Mouse (Mus musculus) midbrain, embryonic 11.5 days (tissue): ENCODE measurements around the gene Gmds. TPM values are rescaled to one million over a fixed set of nuclear protein-coding genes. Genes with fewer than 3 reads are reported as not detected.
A peak's percentile ranks its signal among the peaks of the same experiment; 100 is the strongest.

Source experiments
- ATAC-seq: fragments of 200-750 bp; cut with Nextera tagmentation; 2 replicates; pipeline ENCODE4 v1.8.0; 2017; ENCODE audit warnings: moderate TSS enrichment, moderate library complexity; ENCODE audit not compliant: low FRiP score
- DNase-seq: peaks from one replicate; pipeline ENCODE4 v3.0.0; 2015; ENCODE audit warnings: low spot score; ENCODE audit errors: missing footprints
- H3K27ac ChIP-seq: fragments of 300-500 bp; sonication (generic); 2 replicates; pipeline ENCODE4 v1.5.1; 2014; ENCODE audit warnings: low read depth, low read length
- H3K27me3 ChIP-seq: fragments of 300-500 bp; sonication (generic); 2 replicates; pipeline ENCODE4 v1.6.1; 2014; ENCODE audit warnings: mild to moderate bottlenecking, low read length, moderate library complexity, mixed read lengths; ENCODE audit not compliant: control insufficient read depth, insufficient read depth
- H3K36me3 ChIP-seq: fragments of 300-500 bp; sonication (generic); 2 replicates; pipeline ENCODE4 v1.6.1; 2014; ENCODE audit warnings: mild to moderate bottlenecking, low read length, moderate library complexity, mixed read lengths; ENCODE audit not compliant: control insufficient read depth, insufficient read depth
- H3K4me1 ChIP-seq: fragments of 300-500 bp; sonication (generic); 2 replicates; pipeline ENCODE4 v1.6.1; 2014; ENCODE audit warnings: low read length; ENCODE audit not compliant: control insufficient read depth, insufficient read depth
- H3K4me2 ChIP-seq: fragments of 300-500 bp; sonication (generic); 2 replicates; pipeline ENCODE4 v1.6.1; 2014; ENCODE audit warnings: mild to moderate bottlenecking, moderate library complexity
- H3K4me3 ChIP-seq: fragments of 300-500 bp; sonication (generic); 2 replicates; pipeline ENCODE4 v1.5.1; 2014; ENCODE audit warnings: low read depth, low read length
- H3K9ac ChIP-seq: fragments of 300-500 bp; sonication (generic); 2 replicates; pipeline ENCODE4 v1.6.1; 2014; ENCODE audit warnings: low read length
- H3K9me3 ChIP-seq: fragments of 300-500 bp; sonication (generic); 2 replicates; pipeline ENCODE4 v1.6.1; 2016; ENCODE audit warnings: low read length; ENCODE audit not compliant: control insufficient read depth
- WGBS: fragments of 180-500 bp; shearing (Covaris S2); extraction: QIAGEN DNeasy Blood & Tissue Kit; methylation state at CpG from one replicate; pipeline ENCODE4 v1.1.7; 2014; 5-methylcytosine and 5-hydroxymethylcytosine counted together
- polyA plus RNA-seq: library from polyadenylated mRNA; unstranded; fragments of >200 nt; fragmentation: Nextera tagmentation; extraction: Ambion mirVana; gene quantifications from 2 replicates; pipeline ENCODE4 v1.2.1, GENCODE M21; 2014

Gmds gene
- 31.6 and 35.8 TPM in 2 replicates for polyA plus RNA-seq

DNA sequence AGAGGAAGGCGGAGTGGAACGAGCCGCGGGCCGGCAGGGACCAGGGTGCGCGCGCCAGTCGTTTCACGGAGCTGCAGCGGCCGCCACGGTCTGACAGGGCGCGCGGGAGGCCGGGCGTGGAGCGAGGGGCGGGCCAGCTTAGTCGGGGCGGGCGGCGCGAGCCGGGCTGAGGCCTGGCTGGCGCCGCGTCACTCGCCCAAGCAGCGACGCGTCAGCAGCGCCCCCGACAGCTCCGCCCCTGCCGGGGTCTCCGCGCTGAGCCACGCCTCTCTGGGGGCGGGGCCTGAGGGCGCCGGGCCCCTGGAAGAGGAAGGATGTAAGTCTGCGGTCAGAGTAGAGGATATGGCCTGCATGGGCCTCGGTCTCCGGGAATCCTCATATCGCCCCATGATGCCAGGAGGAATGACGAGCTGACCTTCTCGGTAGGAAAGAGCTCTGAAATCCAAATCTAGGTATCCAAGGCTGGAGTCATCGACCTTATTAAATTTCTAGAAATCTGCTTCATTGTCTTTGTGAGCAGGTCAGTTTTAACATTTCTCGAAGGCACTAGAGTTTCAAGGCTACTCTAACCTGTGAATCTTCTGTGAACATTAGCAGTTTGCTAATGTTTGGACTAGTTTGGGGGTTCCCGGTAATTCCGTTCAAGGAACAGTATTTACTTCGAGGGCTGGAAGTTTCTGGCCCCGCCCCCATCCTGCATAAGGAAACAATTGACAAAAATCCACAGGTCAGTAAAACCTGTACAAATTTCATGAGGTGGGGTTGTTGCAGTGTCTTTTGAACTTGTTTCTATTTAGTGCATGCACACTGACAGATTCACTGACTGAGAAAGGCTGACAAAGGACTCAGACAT is at the start of gene Gmds:
Gene Gmds, minus strand, starts transcription at position 228 of the 853 bp plus-strand sequence.
- H3K4me2 ChIP-seq = peak within 1 kb of the TSS; percentile 94
- no peaks in the 10 kb centered on the region for H3K36me3 ChIP-seq
- WGBS = 5% methylated on average over 41 of the region's 55 CpGs
- H3K27ac ChIP-seq = no peak within 1 kb of the TSS
- H3K4me1 ChIP-seq = peaks cover 2% of the 10 kb centered on the region; the same call in 1 of the 2 replicates
- no peaks in the 10 kb centered on the region for H3K27me3 ChIP-seq
- peak within 1 kb of the TSS; percentile 81 for H3K9ac ChIP-seq
- peak within 1 kb of the TSS; percentile 70 for H3K4me3 ChIP-seq
- peak; percentile 99 for ATAC-seq
- H3K9me3 ChIP-seq = no peaks in the 10 kb centered on the region
- DNase-seq = peak; percentile 99

DNA sequence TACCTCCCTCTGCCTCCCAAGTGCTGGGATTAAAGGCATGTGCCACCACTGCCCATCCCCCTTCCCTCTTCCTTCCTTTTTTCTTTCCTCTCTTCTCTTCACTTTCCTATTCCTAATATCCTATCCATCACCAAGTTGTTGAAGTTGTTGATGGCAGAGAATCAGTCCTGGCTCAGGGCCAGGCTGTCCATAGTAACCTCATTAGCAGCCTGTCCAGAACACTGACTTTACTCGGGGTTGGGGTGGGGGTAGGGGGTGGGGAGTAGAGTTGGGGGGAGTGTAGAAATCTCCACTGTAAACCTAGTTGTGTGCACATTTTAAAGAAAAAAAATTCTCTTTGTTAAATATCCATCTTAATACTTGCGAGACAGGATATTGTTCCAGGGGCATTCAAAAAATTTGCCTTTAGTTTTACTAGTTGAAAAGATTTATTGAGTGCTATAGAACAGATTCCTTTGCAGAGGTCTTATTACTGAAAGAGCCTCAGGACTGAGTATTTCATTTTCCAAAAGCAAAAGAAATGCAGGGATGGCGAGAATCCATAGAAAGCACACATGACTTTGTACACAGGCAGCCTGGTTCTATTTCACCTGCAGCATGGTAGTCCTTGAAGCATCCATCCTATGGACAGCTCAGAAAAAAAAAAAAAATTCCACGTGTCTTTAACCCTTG is 47.0 kb upstream of the Gmds start:
- WGBS = 84% methylated on average over 4 of the region's 4 CpGs
- Histone ChIP-seq H3K27ac (no peak overlapping the region), H3K9ac (no peak overlapping the region), H3K4me3 (no peak overlapping the region), H3K27me3 (no peaks in the 10 kb centered on the region), H3K4me2 (no peak overlapping the region), H3K9me3 (no peaks in the 10 kb centered on the region), H3K4me1 (no peaks in the 10 kb centered on the region), H3K36me3 (no peaks in the 10 kb centered on the region)
- ATAC-seq (no peak), DNase-seq (no peak)

DNA sequence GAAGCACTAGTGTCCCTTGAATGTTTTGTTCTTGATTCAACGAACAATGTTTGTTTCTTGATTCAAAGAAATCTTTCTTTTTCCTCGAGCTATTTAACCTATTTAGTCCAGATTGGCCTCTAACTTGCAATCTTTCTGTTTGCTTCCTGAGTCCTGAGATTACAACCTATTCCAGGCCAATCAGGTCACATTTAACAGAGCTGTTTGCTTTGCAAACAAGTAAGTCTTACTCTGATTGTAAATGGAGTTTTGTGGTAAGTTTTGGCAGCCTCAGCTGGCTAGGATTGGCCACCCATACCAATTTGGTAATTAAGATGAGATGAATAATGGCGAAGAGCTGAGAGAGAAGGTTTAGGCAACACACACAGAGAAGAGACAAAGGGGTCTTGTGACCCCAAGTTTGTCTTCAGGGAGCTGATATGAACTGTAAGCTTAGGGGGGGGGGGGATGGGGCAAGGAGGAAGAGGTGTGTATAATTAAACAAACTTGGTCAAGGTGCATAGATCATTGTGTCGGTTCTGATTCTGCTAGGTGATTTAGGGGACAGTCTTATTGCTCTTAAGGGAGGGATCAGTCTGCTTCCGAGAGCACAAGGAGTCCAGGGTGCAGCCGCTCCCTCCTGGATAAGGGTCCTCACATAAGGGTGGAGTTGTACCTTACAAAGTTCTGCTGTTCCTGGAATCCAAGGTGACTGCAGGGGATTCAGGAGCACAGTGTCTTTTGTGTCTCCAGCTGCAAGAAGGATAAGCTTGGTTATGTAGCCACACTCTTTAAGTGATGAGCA is 43.9 kb upstream of the Gmds start:
- H3K27me3 ChIP-seq = no peaks in the 10 kb centered on the region
- ATAC-seq (no peak), DNase-seq (no peak)
- WGBS = 85% methylated on average over 6 of the region's 6 CpGs
- H3K9me3 ChIP-seq = no peaks in the 10 kb centered on the region
- no peak overlapping the region for H3K27ac ChIP-seq
- H3K4me3 ChIP-seq = no peak overlapping the region
- no peaks in the 10 kb centered on the region for H3K36me3 ChIP-seq
- no peaks in the 10 kb centered on the region for H3K4me1 ChIP-seq
- H3K4me2 ChIP-seq = no peak overlapping the region
- H3K9ac ChIP-seq = no peak overlapping the region

DNA sequence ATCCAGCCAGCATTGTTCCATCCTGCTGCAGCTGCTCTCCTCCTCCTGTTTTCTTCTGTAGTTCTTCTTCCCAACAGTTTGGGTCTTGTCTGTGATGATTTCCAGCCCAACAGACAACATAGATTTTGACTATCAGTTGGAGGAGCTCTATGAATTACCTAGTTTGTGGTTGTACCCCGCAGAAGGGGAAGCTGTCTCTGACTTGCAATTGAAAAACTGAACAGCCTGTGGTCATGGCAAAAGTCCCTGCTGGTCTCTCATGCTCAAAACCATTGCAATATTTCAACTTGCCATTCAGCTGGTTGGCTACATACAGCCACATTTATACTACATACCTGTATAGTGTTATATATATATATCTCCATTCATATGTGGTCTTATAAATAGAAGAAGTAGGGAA is 40.1 kb upstream of the Gmds start:
- ATAC-seq (no peak), DNase-seq (no peak)
- no peaks in the 10 kb centered on the region for H3K9me3 ChIP-seq
- no peak overlapping the region for H3K4me2 ChIP-seq
- no peak overlapping the region for H3K27ac ChIP-seq
- H3K36me3 ChIP-seq = no peaks in the 10 kb centered on the region
- H3K4me1 ChIP-seq = no peaks in the 10 kb centered on the region
- WGBS = 81% methylated on average over 1 of the region's 1 CpGs
- no peak overlapping the region for H3K4me3 ChIP-seq
- no peak overlapping the region for H3K9ac ChIP-seq
- H3K27me3 ChIP-seq = no peaks in the 10 kb centered on the region

DNA sequence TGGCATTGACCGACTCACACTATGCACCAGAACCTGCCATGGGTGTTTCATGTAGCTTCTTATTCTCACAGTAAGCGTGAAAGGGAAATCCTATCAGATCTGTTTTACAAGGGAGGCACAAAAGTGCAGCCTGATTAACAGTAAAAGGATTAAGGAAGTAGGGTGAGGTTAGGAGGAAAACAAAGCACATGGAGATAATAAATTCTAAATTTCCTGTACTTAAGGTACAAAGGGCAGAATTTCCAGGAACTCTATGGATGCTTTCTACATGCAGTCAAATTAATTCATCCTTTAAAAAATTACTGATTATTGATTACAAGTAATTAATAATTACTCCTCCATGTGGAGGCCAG is 34.0 kb upstream of the Gmds start:
- no peak overlapping the region for H3K27ac ChIP-seq
- no peaks in the 10 kb centered on the region for H3K27me3 ChIP-seq
- H3K4me1 ChIP-seq = no peaks in the 10 kb centered on the region
- H3K4me3 ChIP-seq = no peak overlapping the region
- DNase-seq (no peak), ATAC-seq (no peak)
- 84% methylated on average over 2 of the region's 2 CpGs for WGBS
- no peak overlapping the region for H3K4me2 ChIP-seq
- H3K36me3 ChIP-seq = no peaks in the 10 kb centered on the region
- no peaks in the 10 kb centered on the region for H3K9me3 ChIP-seq
- H3K9ac ChIP-seq = no peak overlapping the region

DNA sequence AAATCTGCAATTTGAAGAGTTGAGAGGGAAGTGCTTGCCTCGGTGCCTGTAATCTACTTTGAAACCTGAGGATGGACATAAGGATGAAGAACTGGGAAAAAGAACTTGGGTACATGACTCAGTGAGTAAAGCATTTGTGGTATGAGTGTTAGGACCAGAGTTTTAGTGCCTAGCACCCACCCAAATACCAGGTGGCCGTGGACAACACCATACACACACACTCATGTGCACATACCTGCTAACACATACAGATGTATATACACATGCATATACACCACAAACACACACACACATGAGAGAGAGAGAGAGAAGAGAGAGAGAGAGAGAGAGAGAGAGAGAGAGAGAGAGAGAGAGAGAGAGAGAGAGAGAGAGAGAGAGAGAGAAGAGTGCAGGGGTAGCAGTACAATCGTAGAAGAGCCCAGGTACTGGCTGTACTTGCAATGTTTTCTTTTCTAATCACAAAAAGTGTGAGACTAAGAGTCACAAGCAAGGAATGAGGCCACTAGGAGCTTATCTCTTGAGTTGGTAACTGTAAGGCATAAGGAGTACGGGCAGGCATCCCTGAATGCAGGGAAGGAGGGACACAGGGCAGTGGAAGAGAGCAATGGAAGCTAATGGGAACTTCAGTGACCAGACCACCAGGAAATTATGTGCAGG is 33.5 kb upstream of the Gmds start:
- no peaks in the 10 kb centered on the region for H3K27me3 ChIP-seq
- no peaks in the 10 kb centered on the region for H3K4me1 ChIP-seq
- WGBS = 82% methylated on average over 4 of the region's 4 CpGs
- no peak overlapping the region for H3K27ac ChIP-seq
- no peaks in the 10 kb centered on the region for H3K36me3 ChIP-seq
- no peak overlapping the region for H3K4me3 ChIP-seq
- H3K9me3 ChIP-seq = no peaks in the 10 kb centered on the region
- H3K4me2 ChIP-seq = no peak overlapping the region
- DNase-seq = no peak
- no peak for ATAC-seq
- no peak overlapping the region for H3K9ac ChIP-seq

DNA sequence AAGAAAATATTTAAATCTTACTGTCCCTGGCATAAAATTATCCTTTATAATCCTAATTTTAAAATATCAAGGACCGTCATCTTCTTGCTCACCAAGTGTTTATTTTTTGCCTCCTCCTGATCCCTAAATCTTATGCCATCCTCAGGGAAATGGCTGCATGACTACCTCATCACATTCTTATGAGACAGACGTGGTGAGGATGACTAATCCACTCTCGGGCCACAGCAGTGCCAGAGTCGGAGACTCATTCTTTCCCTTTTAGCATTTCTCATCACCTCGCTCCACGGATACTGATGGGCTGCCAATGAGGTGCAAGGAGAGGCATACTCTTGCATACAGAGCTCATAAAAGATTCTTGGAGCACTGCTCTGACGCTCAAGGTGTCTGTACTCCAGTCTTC is 32.2 kb upstream of the Gmds start:
- Histone ChIP-seq H3K27ac (no peak overlapping the region), H3K4me2 (no peak overlapping the region), H3K4me1 (no peaks in the 10 kb centered on the region), H3K9ac (no peak overlapping the region), H3K36me3 (no peaks in the 10 kb centered on the region), H3K9me3 (no peaks in the 10 kb centered on the region), H3K27me3 (no peaks in the 10 kb centered on the region), H3K4me3 (no peak overlapping the region)
- 94% methylated on average over 7 of the region's 7 CpGs for WGBS
- no peak for ATAC-seq
- DNase-seq = no peak

DNA sequence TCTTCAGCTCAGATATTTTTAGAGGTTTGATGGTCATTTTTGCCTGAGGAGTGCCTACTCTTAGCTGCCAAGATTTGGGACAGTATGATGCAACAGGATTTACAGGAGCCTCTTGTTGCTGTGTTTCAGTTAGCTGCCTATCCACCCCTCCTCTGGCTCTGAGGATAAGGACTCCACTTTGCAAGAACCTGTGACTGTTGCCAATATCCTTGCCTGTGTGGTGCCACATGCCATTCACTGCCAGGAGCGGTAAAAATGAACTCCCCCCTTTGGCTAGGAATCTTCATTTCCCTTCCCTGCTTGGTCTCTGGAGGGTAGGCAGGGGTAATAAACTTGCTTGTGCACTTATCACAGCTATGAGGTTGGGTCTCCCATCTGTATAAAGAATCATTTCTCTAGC is 31.6 kb upstream of the Gmds start:
- no peak for ATAC-seq
- DNase-seq = no peak
- Histone ChIP-seq H3K9me3 (no peaks in the 10 kb centered on the region), H3K36me3 (no peaks in the 10 kb centered on the region), H3K9ac (no peak overlapping the region), H3K4me1 (no peaks in the 10 kb centered on the region), H3K27ac (no peak overlapping the region), H3K4me2 (no peak overlapping the region), H3K27me3 (no peaks in the 10 kb centered on the region), H3K4me3 (no peak overlapping the region)
- 84% methylated on average over 1 of the region's 1 CpGs for WGBS
